Mouse (Mus musculus) MN1 (cell line): ENCODE measurements around the gene Kcnn3.
A peak's percentile ranks its signal among the peaks of the same experiment; 100 is the strongest.

Experiments
- DNase-seq: peaks from one replicate; pipeline ENCODE4 v3.0.0-alpha.2; 2016; ENCODE audit warnings: low spot score

Gene Kcnn3

DNA sequence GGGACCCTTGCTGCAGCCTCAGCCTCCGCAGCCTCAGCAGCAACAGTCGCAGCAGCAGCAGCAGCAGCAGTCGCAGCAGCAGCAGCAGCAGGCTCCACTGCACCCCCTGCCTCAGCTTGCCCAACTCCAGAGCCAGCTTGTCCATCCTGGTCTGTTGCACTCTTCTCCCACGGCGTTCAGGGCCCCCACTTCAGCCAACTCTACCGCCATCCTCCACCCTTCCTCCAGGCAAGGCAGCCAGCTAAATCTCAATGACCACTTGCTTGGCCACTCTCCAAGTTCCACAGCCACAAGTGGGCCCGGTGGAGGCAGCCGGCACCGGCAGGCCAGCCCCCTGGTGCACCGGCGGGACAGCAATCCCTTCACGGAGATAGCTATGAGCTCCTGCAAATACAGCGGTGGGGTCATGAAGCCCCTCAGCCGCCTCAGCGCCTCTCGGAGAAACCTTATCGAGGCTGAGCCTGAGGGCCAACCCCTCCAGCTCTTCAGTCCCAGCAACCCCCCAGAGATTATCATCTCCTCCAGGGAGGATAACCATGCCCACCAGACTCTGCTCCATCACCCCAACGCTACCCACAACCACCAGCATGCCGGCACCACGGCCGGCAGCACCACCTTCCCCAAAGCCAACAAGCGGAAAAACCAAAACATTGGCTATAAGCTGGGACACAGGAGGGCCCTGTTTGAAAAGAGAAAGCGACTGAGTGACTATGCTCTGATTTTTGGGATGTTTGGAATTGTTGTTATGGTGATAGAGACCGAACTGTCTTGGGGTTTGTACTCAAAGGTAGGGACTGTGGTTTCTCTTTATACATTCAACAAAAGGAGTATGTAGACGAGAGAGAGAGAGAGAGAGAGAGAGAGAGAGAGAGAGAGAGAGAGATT is 896 bp downstream of the Kcnn3 start:
- DNase-seq: peak; percentile 53

DNA sequence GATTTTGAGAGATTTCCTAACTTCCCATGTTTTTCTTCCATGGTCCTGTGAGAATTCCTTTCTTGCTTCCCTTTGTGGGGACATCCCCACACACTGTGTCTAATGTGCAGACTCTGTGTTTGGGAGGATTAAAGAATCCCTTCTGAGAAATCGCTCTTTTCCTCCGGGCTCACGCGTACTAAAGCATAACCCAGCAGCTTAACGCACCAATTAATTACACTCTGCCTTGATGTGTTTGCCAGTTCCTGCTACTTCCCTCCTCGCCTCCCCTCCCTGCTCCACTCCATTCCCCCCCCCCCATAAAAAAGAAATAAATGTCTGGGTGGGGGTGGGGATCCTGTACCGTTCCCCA is 1.5 kb downstream of the Kcnn3 start:
- DNase-seq: no peak

DNA sequence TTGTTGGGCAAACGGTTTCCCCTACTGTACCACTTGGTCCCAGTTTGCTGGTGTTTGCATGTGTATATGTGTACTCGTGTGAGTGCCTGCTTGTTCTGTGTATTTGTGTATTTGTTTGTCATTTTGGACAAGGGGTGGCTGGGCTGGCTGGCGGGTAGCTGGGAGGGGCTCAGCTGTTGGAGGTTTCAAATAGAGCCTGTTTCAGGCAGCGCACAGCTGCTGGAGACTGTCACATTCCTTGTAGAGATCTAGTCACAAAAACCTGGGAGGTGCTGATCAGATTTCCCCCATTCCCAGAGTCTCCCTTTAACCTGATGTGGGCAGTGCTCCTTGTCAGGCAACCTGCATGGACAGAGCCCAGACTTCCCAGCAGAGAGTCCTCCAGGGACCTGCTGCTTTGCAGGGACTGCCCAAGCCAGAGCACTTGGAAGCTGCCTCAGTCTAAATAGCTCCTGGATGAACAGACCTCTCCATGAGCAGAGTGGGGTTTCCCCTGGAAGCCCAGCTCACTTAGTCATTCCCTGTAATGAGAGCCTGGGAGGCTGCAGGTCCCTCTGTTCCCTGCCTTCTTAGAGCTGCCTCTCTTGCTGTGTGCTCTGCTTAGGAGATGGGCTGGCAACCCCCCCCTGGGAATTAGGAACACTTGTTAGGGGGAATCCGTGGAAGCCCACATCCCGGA is 2.6 kb downstream of the Kcnn3 start:
- DNase-seq: peak; percentile 90

DNA sequence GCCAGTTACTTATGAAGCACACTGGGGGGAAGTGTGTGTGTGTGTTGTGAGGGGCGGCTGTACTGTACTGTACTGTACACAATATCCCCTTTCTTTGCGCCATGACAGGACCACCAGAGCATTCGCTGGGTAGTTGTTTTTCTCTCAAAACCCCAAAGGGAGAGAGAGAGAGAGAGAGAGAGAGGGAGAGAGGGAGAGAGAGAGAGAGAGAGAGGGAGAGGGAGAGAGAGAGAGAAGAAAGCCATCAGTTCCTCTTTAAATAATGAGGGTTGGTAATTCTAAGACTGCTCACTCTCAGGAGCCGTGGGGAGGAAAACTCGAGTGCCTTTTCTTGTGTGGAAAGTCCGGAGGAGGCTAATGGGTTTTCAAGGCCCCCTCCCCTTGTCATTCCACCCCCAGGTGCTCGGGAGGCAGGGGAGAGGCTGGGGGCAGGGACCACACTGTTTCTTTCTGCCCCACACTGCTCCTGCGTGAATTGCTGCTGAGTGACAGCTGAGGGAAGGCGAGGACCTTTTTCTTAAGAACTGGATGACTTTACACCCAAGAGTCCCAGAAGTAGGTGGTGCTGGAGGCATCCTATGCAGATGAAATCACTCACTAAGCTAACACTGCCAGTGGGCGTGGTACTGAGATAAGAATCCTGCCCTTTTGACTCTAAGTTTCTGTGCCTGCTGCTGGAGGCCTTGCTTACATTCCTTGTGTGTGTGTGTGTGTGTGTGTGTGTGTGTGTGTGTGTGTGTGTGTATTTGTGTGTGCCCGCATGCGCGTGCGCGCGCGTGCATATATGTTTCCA is 6.5 kb downstream of the Kcnn3 start:
- peak; percentile 54 for DNase-seq

DNA sequence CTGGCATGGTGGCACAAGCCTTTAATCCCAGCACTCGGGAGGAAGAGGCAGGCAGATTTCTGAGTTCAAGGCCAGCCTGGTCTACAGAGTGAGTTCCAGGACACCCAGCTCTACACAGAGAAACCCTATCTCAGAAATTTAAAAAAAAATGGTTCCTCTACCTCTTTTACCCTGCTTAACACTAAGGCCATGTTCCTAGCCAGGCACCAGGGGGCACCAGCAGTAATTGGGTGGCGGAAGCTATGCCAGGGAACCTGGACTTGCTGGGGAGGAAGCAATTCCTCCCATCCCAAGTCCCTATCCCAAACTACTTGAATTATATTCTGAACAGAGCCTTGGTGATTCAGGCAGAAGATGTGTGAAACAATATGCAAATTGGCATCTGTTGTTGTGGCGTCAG is 9.8 kb downstream of the Kcnn3 start:
- DNase-seq: no peak

DNA sequence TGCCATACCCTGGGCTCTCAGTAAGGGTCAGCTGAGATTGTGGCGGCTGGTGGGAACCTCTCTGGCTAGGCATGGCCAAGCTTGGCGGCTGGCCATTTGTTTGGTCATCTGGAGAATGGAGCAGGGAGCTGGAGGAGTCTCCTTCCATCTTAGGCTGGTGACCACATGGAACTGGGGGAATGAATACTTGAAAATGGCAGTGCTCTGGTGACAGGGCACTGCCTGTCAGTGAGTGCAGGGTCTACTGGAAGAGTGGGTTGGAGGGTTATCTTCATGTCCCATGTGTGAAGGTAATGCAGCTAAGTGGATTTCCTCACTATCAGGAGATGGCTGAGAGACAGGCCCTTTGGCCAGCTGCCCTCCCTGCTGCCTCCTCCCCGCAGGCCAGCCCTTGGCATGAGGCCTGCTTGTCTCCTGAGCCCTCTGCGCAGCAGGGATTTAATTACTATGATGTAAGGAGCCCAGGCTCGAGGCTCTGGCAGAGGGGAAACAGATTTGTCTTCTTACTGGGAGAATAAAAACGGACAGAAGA is 14.7 kb downstream of the Kcnn3 start:
- peak; percentile 96 for DNase-seq

DNA sequence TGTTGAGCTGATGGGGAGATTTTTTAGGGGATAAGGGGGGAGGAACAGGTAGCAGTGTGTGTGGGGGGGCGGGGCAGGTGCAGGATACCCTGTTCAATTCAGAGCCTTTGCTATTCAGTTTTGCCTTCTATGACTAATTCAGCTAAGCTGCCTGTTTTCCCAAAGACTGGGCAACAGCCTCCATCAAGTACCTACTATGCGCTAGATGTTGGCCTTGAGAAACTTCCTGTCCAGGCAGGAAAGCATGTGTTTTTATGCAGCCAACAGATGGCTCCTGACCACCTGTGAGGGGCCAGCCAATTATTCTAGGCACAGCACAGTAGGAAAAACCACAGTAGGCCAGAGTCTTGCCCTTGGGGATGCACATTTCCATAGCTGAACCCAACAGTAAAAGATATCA is 15.2 kb downstream of the Kcnn3 start:
- peak; percentile 52 for DNase-seq

DNA sequence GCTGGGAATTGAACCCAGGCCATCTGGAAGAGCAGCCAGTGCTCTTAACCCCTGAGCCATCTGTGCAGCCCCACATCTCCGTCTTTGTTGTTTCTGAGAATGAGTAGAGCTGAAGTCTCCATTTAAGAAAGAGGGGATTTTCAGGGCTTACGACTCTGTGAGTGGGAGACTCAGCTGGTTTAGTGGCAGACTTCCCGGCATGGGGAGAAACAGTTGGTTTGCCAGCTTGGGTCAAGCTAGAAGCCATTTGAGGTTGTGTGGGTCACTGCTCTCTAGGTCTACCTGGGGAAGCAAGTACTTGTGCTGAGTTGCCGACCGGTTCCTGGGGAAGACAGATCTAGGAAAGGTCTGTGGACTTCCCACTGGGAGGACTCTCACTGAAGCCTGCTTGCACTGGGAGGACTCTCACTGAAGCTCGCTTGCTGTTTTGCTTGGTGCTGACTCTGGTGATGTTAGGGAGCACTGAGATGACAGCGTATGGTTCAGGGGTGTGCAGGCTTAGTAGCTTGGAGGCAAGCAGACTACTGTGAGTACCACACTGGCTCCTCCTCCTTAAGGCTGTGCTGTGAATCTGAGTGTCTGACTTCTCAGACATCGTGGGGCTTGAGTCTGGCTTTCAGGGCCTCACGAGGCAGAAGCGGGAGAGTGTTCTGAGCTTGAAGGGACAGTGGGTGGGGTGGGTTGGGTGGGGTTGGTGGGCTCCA is 19.2 kb downstream of the Kcnn3 start:
- no peak for DNase-seq

DNA sequence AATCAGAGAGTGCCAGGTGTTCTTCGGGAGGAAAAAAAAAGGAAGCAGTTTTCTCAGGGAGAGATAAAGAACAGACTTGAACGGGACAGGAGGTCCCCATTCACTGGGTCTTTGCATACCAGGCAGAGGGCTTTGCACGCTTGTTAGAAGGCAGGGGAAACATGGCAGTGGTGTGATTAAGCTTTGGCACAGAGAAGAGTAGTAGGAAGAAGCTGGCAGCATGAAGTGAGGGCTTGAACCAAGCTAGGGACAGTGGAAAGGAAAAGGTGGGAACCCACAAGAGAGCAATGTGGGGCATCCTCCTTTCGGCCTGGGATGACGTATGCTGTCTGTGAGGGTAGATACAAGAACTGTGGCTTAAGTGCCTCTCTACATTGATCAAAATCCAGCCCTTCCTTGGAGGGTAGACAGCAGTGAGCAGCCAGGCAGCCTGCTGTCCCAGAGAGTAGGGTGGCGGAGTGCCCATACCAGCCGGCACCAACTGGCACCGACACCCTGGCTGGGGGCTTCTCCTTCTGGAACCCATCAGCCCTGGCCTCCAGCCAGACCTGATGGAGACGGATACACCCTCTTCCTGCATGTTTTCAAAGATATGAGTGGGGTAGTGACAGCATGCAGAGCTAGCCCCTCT is 19.9 kb downstream of the Kcnn3 start:
- DNase-seq: peak; percentile 39

DNA sequence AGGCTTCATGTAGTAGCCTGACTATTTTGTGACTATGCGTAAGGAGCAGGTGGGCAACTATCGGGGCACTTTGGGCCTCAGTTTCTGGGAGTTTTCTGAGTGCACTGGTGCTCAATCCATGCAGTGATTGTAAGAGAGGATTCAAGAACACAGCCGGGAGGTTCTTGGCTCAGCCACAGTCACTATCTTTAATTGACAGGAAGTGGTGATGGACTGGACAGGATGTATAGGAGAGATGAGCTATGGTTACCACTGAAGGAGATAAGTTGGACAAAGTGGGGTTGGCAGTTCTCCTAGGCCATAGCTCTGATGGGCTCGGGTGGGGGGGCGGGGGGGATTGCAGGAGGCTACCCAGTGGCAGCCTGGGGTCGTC is 20.4 kb downstream of the Kcnn3 start:
- peak; percentile 29 for DNase-seq

DNA sequence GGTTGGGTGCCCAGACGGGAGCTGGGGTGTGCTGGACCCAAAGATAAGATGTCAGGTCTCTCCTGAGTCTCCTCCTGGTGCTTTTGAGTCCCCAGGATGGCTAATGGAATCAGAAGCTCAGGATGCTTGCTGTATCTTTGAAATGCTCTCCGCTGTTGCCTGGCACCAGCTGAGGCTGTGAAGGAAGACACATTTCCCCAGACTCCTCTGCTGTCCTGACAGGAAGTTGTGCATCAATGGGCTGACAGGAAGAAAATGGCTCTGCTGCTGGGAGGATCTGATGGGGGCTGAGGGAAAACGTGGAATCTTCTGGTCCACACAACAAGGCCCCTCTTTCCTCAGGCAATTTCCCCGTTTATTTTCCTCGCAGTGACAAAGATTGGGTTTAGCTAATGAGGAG is 27.0 kb downstream of the Kcnn3 start:
- no peak for DNase-seq

DNA sequence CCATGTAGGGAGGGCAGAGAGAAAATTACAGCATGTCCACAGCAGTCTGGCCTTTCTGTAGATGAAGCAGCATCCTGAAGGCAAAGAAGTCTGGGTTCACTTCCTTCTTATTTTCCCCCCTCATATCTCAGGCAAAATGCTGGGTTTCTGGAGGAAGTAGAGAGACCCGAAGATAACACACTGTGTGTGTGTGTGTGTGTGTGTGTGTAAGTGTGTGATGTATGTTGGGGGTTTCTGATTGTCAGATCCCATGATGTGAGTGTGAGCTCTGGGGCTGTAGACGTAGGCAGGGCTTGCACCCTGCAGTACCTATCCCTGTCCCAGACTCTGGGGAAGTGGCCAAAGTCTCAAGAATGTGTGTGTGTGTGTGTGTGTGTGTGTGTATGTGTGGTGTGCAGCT is 28.8 kb downstream of the Kcnn3 start:
- no peak for DNase-seq

DNA sequence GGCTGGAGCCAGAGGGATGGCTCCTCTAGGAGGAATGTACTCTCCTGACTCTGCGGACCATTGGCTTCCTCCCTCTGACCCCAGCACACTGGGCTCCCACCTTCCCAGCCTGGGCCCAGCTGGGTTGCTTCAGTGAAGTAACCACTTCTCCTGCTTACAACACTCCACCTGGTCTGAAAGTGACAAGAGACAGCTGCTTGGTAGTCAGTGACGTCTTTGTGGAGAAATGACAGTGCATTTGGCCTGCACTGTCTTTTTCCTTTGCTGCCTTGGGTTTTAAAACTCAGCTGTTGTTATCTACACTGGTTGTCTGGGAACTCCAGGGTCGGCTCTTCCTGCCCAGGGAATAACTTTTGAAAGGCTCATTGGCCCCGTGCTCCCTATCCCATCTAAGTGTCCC is 29.5 kb downstream of the Kcnn3 start:
- no peak for DNase-seq

DNA sequence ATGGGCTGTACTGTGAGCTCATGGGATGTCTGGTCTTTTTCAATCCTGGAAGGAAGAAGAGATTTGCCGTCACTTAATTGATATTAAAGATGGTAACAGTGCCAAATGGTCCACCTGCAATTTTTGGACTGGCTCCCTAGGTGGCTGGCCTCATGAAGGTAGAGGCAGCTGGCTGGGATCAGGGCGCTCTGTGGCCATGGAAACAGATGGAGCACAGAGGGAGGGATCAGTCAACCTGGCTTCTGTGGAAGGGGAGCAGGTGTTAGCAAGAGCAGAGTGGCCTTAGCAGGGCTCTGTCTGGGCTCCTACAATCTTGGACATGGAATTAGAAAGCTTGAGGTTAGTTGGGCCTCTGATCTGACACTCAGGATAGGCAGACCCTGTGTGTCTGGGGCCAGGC is 31.9 kb downstream of the Kcnn3 start:
- DNase-seq: peak; percentile 63

DNA sequence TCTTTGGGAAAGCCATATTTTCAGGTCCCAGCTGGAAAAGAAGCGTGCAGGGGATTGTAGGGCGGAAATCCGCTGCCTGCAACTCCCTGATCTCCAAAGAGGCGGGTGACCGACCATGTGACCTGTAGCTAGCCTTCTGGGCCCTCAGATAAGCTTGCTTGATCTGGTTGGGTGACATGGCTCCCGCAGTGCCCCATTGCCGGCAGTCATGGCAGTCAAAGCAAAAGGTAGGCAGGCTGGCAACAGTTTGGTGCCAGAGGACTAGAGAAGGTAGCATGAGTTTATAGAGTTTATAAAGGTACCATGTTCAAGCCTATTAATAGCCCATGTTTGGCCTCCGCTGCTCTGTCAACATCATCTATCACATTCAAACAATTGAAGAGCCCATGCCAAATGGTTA is 33.5 kb downstream of the Kcnn3 start:
- DNase-seq: no peak

DNA sequence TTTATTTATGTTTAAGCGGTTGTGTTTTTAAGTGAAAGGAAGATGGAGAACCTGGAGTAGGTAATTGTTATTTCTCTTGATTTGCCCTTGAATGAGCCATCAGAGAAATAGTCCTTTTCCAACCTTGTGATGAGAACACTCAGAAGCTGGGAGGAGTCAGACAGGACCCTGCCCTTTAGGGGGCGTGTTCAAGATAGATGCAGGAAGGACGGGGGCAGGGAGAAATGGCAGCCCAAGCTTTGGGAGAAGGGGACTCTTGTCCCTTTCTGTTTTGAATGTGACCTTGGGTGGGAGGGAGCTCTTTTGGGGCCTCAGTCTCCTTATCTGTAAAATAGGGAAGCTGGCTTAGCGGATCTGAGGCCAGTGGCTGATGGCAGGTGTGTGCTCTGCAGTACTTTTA is 34.0 kb downstream of the Kcnn3 start:
- no peak for DNase-seq

DNA sequence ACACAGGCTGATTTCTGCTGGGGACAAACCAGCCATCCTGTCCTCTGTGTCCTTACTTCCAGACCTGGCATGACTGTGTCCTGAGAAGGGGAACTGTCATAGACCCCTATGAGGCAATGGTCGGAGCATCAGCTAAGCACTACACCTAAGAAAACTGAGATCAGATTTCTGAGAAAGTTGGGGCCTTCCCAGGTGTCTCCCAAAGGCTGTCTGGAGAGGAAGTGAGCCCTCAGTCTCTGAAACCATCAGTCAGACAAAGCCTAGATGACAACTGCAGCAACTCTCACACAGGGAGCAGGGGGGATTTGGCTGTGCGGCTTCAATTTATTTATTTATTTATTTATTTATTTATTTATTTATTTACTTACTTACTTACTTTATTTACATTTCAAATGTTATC is 34.6 kb downstream of the Kcnn3 start:
- no peak for DNase-seq

DNA sequence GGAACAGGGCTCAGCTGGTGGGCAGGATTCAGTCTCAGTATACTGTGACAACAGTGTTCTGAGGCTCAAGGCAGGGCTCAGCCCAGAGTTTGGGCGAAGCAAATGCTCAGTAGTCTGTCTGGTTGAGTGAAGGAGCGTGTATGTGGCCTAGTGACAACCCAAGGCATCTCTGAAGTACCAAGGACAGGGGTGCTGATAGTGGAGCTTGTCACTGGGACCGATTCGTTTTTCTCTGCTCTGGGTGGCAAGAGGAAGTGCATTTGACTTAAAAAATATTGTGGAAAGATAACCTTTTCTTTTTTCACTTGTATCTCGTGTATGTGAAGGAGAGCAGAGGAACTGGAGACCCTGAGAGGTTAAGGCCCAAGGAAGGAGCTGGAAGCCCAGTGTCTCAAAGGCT is 37.8 kb downstream of the Kcnn3 start:
- DNase-seq: no peak

DNA sequence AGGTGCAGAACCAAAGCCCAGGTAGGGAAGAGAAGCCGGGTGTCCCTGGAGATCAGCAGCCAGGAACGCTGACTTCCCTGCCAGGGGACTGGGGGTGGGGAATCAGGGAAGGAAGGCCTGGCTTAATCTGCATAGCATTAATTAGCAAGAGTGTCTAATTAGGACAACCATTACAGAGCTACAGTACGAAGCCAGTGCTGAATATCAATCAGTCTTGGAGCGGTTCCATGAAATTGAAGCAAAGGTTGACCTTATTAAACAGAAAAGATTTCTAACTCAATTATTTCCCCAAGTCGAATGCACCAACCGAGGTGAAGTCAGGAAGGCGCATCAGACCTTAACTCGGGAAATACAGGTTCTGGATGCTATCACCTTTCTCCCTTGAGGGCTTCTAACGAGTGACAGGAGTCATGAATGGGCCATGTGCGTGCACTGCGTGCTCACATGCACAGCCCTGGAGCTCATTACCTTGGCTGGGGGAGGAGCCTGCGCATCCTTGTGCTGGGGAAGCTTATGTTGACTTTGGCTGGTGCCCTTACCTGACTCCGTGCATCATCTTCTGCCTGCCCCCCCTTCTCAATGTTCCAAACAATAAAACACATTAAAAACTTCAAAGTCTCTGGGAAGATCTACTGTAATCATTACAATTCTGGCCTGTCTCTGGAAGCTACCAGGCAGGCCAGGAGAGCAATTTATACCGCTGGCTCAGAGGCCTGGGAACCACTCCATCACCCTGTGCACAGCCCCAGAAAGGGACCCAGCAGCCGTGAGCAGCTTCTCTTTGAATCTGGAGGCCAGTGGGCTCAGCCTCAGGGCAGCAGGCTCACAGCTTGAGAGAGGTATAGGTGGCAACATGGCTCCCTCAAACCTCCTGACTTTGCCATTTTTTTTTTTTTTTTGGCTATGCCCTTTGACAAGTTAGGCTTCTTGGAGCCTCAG is 39.3 kb downstream of the Kcnn3 start:
- DNase-seq: peak; percentile 87

DNA sequence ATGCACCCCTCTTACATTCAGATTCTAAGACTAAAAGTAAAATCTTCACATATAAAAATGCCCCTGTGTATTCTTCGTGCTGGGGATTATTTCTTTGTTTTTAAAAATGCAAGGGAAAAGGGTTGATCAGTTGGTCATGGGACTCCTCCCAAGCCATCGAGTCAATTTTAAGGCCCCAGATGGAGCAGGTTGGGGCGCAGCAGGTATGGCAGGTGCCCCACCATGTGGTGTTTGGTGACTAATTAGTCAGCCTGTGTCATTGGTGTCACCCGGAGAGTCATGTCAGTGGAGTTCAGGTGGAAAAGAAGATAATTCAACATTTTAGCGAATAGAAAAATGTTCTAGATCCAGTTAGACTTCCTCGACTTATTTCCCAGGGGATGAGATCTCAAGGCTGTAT is 41.4 kb downstream of the Kcnn3 start:
- DNase-seq: no peak
